ENCODE assay signal across 12 mouse cellular contexts in the genomic region with DNA sequence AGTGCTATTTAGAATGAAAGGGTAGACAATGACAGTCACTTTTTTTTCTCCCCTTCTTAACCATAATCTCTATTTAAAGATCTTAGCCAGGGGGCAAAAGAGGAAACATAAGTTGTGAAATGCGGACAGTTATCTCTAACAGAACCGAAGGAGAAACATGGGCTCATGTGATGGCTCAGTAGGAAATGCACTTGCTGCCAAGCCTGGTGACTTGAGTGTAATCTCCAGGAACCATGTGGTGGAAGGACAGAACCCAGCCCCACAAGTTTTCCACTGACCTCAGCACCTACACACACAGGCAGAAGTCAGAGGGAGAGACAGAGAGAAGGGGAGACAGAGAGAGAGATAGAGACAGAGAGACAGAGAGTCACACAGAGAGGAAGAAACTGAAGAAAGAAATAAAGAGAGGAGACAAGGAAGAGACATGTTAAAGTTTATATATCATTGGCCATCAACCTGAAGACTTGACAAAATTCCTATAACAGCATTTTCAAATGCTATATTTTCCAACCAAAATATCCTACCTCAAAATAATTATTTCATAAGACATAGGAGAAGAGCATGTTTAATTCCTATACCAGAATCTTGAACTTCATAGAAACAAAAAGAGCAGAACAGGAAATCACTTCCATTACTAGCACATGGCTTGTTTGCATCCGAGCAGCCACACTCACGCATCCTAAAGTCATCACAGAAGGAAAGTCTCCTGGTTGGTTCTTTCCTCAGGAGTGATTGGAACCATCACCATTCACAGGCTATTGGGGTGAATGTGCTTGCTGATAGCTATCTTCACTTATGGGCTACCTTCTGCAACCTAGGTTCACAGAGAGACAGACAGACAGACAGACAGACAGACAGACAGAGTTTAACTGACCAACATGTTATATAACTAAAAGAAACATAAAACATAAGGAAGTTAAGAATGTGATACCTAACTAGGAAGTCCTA. TPM values are rescaled to one million over a fixed set of nuclear protein-coding genes. Genes with fewer than 3 reads are reported as not detected.
DNase-seq lines count a peak whose midpoint lies in the region; ATAC-seq and TF ChIP-seq lines count a peak whose summit lies in the region.
"Had no signal": no experiment of that assay in that cellular context is flagged by ENCODE, and none has a peak within 500 bp of the region (broad histone marks: within the 10 kb centered on the region; RNA-seq: fewer than 3 reads in every experiment).

No protein-coding gene starts in this region.

- peak; percentile 98 for DNase-seq in heart, adult 11 months
- no peak for DNase-seq in heart, postnatal 4 days
- peak; percentile 15 for DNase-seq in CD4-positive helper T cell, adult 2 months (ENCODE audit: low read depth, low spot score)
- peak in 1 of 2 experiments; percentile 59 for DNase-seq in heart, adult 2 months
- no peak for DNase-seq in liver, postnatal 0 days
- DNase-seq in forebrain, postnatal 0 days: no peak
- no peak for DNase-seq in cerebellum, adult 11-12 months
- no peak for DNase-seq in gastrocnemius, postnatal 25 days
- DNase-seq: adrenal gland, postnatal 14 days; kidney, postnatal 10 days had no signal

- no peaks in the 10 kb centered on the region for H3K79me2 ChIP-seq in heart, adult 2 months (replicated peaks; ENCODE audit: control insufficient read depth, insufficient read depth, low read length)

- no peaks in the 10 kb centered on the region for H3K4me1 ChIP-seq in heart, adult 2 months (ENCODE audit: control insufficient read depth, insufficient read depth, low read length)
- H3K4me1 ChIP-seq in liver, postnatal 0 days (ENCODE audit: insufficient read depth): peaks cover 5% of the 10 kb centered on the region
- no peaks in the 10 kb centered on the region for H3K4me1 ChIP-seq in forebrain, postnatal 0 days (ENCODE audit: insufficient read depth)
- H3K4me1 ChIP-seq: embryonic facial prominence, embryonic 13.5 days; limb, embryonic 15.5 days had no signal

- no peak for TF ChIP-seq POLR2A in heart, adult 2 months (IDR thresholded peaks at IDR 0.05; ENCODE audit: insufficient read depth, low read depth, low read length)

- H3K36me3 ChIP-seq in heart, adult 2 months (ENCODE audit: control insufficient read depth, insufficient read depth, low read length): no peaks in the 10 kb centered on the region
- H3K36me3 ChIP-seq in liver, postnatal 0 days (replicated peaks; ENCODE audit: insufficient read depth, low read length): no peaks in the 10 kb centered on the region
- H3K36me3 ChIP-seq in forebrain, postnatal 0 days (ENCODE audit: insufficient read depth): no peaks in the 10 kb centered on the region
- H3K36me3 ChIP-seq: embryonic facial prominence, embryonic 13.5 days; limb, embryonic 15.5 days had no signal

- peak; percentile 79 for ATAC-seq in liver, postnatal 0 days
- no peak for ATAC-seq in forebrain, postnatal 0 days

- peak overlapping the region; percentile 36; the same call in 1 of the 2 replicates for H3K4me2 ChIP-seq in liver, postnatal 0 days (ENCODE audit: low read depth, low read length)
- no peak overlapping the region for H3K4me2 ChIP-seq in forebrain, postnatal 0 days (ENCODE audit: low read depth)
- H3K4me2 ChIP-seq: embryonic facial prominence, embryonic 13.5 days; limb, embryonic 15.5 days had no signal

- no peaks in the 10 kb centered on the region for H3K9me3 ChIP-seq in liver, postnatal 0 days (ENCODE audit: low read length)
- no peaks in the 10 kb centered on the region for H3K9me3 ChIP-seq in forebrain, postnatal 0 days (ENCODE audit: low read length)
- H3K9me3 ChIP-seq: embryonic facial prominence, embryonic 13.5 days; limb, embryonic 15.5 days had no signal

- TF ChIP-seq CTCF in heart, adult 2 months (IDR thresholded peaks at IDR 0.05): no peak
- no peak for TF ChIP-seq CTCF in liver, postnatal 0 days (IDR thresholded peaks at IDR 0.05; ENCODE audit: low read depth)
- TF ChIP-seq CTCF in forebrain, postnatal 0 days (IDR thresholded peaks at IDR 0.05; ENCODE audit: low read depth): no peak

- no peaks in the 10 kb centered on the region for H3K27me3 ChIP-seq in heart, adult 2 months (ENCODE audit: control insufficient read depth, insufficient read depth, low read length)
- no peaks in the 10 kb centered on the region for H3K27me3 ChIP-seq in liver, postnatal 0 days (ENCODE audit: insufficient read depth, low read length)
- H3K27me3 ChIP-seq in forebrain, postnatal 0 days (ENCODE audit: insufficient read depth, low read length): no peaks in the 10 kb centered on the region
- H3K27me3 ChIP-seq: embryonic facial prominence, embryonic 13.5 days; limb, embryonic 15.5 days had no signal

- no peak overlapping the region for H3K27ac ChIP-seq in heart, adult 2 months
- H3K27ac ChIP-seq in liver, postnatal 0 days (ENCODE audit: low read depth): peak overlapping the region; percentile 29; the same call in 1 of the 2 replicates
- no peak overlapping the region for H3K27ac ChIP-seq in forebrain, postnatal 0 days (ENCODE audit: low read depth, low read length)
- H3K27ac ChIP-seq: embryonic facial prominence, embryonic 13.5 days; limb, embryonic 15.5 days had no signal

- WGBS in heart, adult 2 months: 45% methylated on average over 4 of the region's 4 CpGs
- WGBS in liver, postnatal 0 days (ENCODE audit: insufficient replicate concordance): 44% methylated on average over 4 of the region's 4 CpGs
- 88% methylated on average over 4 of the region's 4 CpGs for WGBS in forebrain, postnatal 0 days

- 0 out of 2 replicates have a peak, but pooled peaks have one; percentile 42 for TF ChIP-seq EP300 in heart, adult 2 months (IDR thresholded peaks at IDR 0.05; ENCODE audit: insufficient read depth, low read depth, low read length)
- peak; percentile 92 for TF ChIP-seq EP300 in liver, postnatal 0 days (IDR thresholded peaks at IDR 0.05; ENCODE audit: low read depth)

- intact Hi-C loops in heart, adult 2 months (cut with DNase I): no loop called here

- H3K9ac ChIP-seq in heart, adult 2 months (ENCODE audit: low read depth, low read length): no peak overlapping the region
- no peak overlapping the region for H3K9ac ChIP-seq in liver, postnatal 0 days (replicated peaks)
- no peak overlapping the region for H3K9ac ChIP-seq in forebrain, postnatal 0 days
- H3K9ac ChIP-seq: embryonic facial prominence, embryonic 13.5 days; limb, embryonic 15.5 days had no signal

- no peak overlapping the region for H3K4me3 ChIP-seq in heart, adult 2 months
- H3K4me3 ChIP-seq in liver, postnatal 0 days (ENCODE audit: low read depth, low read length): no peak overlapping the region
- H3K4me3 ChIP-seq in forebrain, postnatal 0 days (ENCODE audit: low read depth, low read length): no peak overlapping the region
- H3K4me3 ChIP-seq: embryonic facial prominence, embryonic 13.5 days; limb, embryonic 15.5 days had no signal

RNA-seq across cellular contexts. Expression of a gene that starts 46.2 kb away (rescaled TPM):
- 1 to 10 TPM; 7.4 to 8.0 TPM for total RNA-seq in heart, postnatal 4 days (2021)
- 1 to 10 TPM; 3.3 to 3.5 TPM for total RNA-seq in heart, adult 2 months (2021)
- 6.4 and 9.3 TPM in 2 replicates for polyA plus RNA-seq in heart, adult 2 months (2012; rRNA removed)
- polyA plus RNA-seq in liver, postnatal 0 days (2015; fragmentation: Nextera tagmentation; extraction: Ambion mirVana): 3.7 TPM in 2 replicates
- 123 and 137 TPM in 2 replicates for total RNA-seq in forebrain, postnatal 0 days (2014; rRNA removed)
- polyA plus RNA-seq in forebrain, postnatal 0 days (2015; fragmentation: Nextera tagmentation; extraction: Ambion mirVana): 242 and 260 TPM in 2 replicates
- 1 to 10 TPM; 4.3 to 5.1 TPM for total RNA-seq in gastrocnemius, postnatal 25 days (2021)

RNA-seq across cellular contexts. Expression of a gene that starts 47.0 kb away (rescaled TPM):
- 1 to 10 TPM; 2.4 to 2.6 TPM for total RNA-seq in heart, postnatal 4 days (2021)
- 1 to 10 TPM; 5.3 to 8.7 TPM for total RNA-seq in heart, adult 2 months (2021)
- polyA plus RNA-seq in heart, adult 2 months (2012; rRNA removed): 2.0 and 2.8 TPM in 2 replicates
- 19.8 and 22.5 TPM in 2 replicates for polyA plus RNA-seq in liver, postnatal 0 days (2015; fragmentation: Nextera tagmentation; extraction: Ambion mirVana)
- 4.7 and 7.5 TPM in 2 replicates for total RNA-seq in forebrain, postnatal 0 days (2014; rRNA removed)
- polyA plus RNA-seq in forebrain, postnatal 0 days (2015; fragmentation: Nextera tagmentation; extraction: Ambion mirVana): 3.1 and 4.1 TPM in 2 replicates
- 1 to 10 TPM; 1.3 to 1.5 TPM for total RNA-seq in gastrocnemius, postnatal 25 days (2021)

RNA-seq across cellular contexts. Expression of a gene that starts 54.0 kb away (rescaled TPM):
- total RNA-seq in heart, postnatal 4 days (2021): 1 to 10 TPM; 2.7 to 2.9 TPM
- under 1 TPM; 0.30 to 0.37 TPM for total RNA-seq in heart, adult 2 months (2021)
- 0.06 and 0.18 TPM in 2 replicates for polyA plus RNA-seq in heart, adult 2 months (2012; rRNA removed)
- polyA plus RNA-seq in liver, postnatal 0 days (2015; fragmentation: Nextera tagmentation; extraction: Ambion mirVana): 0.75 TPM in 2 replicates
- 1.7 and 2.1 TPM in 2 replicates for total RNA-seq in forebrain, postnatal 0 days (2014; rRNA removed)
- polyA plus RNA-seq in forebrain, postnatal 0 days (2015; fragmentation: Nextera tagmentation; extraction: Ambion mirVana): 0.21 and 0.39 TPM in 2 replicates
- under 1 TPM in 1 of 2 experiments, not detected in 1; 0.13 TPM for total RNA-seq in gastrocnemius, postnatal 25 days (2021)

Comparison
In these comparisons a context has a peak if more than half of its experiments do, and no peak if none do; other contexts are left out.
1. DNase-seq: peak in heart, adult 11 months (single experiment) and CD4-positive helper T cell, adult 2 months (single experiment); none in heart, postnatal 4 days (single experiment), liver, postnatal 0 days (single experiment), forebrain, postnatal 0 days (single experiment), cerebellum, adult 11-12 months (single experiment) and gastrocnemius, postnatal 25 days (single experiment).
2. RNA of a gene that starts 46.2 kb away (total RNA-seq): 123 to 137 TPM in forebrain, postnatal 0 days; 7.4 to 8.0 TPM in heart, postnatal 4 days, 4.3 to 5.1 TPM in gastrocnemius, postnatal 25 days and 3.3 to 3.5 TPM in heart, adult 2 months; every median in the first group is over 10 times any median in the second.